Mouse (Mus musculus) liver, adult (tissue): ENCODE data around the gene Pygm.

Source experiments
- GATA4 ChIP-seq: IDR thresholded peaks from 2 replicates; pipeline ENCODE4 v1.6.1; 2014; ENCODE audit warnings: mild to moderate bottlenecking, low read length; ENCODE audit not compliant: insufficient replicate concordance

The Pygm gene

GRCm38 (mm10) chr19:6393637-6394036, 9.4 kb downstream of the Pygm start:
- TF ChIP-seq GATA4: no peak

GRCm38 (mm10) chr19:6396237-6396636, 12.0 kb downstream of the Pygm start:
- no peak for TF ChIP-seq GATA4

GRCm38 (mm10) chr19:6397582-6398249, 13.5 kb downstream of the Pygm start:
- TF ChIP-seq GATA4: no peak

GRCm38 (mm10) chr19:6398447-6399284, 14.5 kb downstream of the Pygm start:
- TF ChIP-seq GATA4: no peak

GRCm38 (mm10) chr19:6399285-6400095, 15.3 kb downstream of the Pygm start, which contains the start of gene Rasgrp2:
TSS of gene Rasgrp2 (plus strand) at chr19:6399340.
- peak; percentile 26; the same call in 1 of the 2 replicates for TF ChIP-seq GATA4

GRCm38 (mm10) chr19:6400096-6401086, 16.2 kb downstream of the Pygm start:
- TF ChIP-seq GATA4: no peak

- TF ChIP-seq GATA4: no peak
These were observed 17.1 kb downstream of the Pygm start for GRCm38 (mm10) chr19:6401131-6401815.

GRCm38 (mm10) chr19:6401951-6402350, 17.8 kb downstream of the Pygm start:
- TF ChIP-seq GATA4: peak; percentile 99

- no peak for TF ChIP-seq GATA4
These were observed 19.7 kb downstream of the Pygm start for GRCm38 (mm10) chr19:6403869-6404268.

GRCm38 (mm10) chr19:6405433-6405832, 21.2 kb downstream of the Pygm start:
- TF ChIP-seq GATA4: no peak

GRCm38 (mm10) chr19:6407109-6407508, 22.9 kb downstream of the Pygm start:
- TF ChIP-seq GATA4: no peak

- TF ChIP-seq GATA4: no peak
These were observed 23.8 kb downstream of the Pygm start for GRCm38 (mm10) chr19:6407816-6408510.

GRCm38 (mm10) chr19:6408749-6409148, 24.6 kb downstream of the Pygm start:
- TF ChIP-seq GATA4: no peak
